Mouse (Mus musculus): Measurements from ENCODE around the gene Ptrh1.

Gene Ptrh1

DNA sequence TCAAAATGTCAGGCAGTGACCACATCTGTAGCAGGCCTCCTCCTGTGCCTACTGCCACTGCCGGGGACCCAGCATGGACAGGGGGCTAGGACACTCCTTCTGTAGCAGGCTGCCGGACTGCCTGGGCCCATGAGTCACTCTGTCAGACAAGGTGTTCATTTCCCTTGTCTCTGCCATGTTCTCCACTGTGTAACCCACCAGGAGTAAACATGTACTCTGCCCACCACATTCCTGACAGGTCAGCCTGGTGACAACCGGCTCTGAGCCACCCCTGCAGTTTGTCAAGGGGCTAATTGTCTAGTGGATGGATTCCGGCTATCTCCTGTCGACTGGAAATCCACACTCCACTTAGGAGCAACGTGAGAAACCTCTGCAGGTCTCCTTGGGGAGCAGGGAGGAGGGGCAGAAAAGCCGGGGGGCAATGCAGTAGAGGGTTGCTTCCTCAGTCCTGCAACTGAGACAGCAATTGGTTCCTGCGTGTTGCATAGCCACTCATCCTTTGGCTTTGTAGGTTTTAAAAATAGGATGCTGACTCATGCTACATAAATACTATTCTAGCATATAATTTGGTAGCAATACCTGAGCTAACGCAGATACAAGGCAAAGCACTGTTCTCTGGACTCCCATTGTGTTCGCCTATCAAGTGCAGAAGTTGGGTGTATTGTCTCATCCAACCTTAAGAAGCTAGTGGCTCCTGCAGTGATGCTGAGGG, 22.8 kb downstream of the Ptrh1 start:
- no peak for DNase-seq

DNA sequence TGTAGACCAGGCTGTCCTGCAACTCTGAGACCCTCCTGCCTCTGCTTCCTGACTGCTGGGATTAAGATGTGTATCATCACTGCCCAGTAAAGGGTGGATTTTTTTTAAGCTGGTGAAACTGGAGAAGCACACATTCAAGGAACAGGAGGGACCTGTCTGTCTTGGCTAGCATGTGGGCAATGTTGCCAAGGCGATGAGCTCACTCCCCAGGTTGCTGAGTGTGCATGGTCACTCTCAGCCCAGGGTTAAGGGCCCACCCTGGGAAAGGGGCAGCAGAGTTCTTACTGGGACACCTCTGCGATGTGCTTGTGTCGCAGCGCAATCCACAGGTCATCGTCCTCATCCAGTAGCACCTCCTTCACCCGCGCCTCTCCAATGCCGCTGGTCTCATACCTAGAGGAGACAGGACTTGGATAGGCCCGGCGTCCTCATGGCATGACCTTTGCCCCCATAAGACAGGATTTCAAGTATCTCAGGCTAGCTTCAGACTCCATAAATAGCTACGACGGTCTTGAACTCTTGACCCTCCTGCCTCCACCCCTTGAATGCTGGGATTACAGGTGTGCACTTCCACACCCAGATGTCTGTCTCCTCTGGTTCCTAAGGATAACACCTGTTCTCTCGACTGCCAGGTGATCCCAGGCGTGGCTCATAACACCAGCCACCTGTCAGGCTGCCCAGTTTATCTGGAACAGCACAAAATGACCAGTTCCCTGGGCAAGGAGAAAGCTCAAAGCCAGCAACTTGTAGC, 33.4 kb downstream of the Ptrh1 start:
- no peak for DNase-seq

DNA sequence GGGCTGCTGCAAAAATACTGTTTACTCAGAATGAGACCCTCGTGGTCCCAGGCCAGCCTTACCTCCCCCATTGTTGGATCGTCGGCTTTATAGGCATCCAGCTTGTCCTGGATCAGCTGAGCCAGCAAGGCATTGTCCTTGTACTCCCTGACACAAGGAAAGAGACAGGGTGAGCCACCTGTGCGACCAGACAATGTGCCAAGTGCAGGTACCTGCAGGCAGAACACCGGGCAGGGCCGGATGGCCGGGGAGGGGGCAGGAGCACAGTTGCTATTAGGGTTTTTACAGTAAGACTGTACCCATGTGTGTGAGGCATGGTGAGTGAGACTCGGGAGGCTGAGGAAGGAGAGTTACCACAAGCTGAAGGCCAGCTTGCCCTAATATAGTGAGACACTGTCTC, 36.4 kb downstream of the Ptrh1 start:
- DNase-seq = peak; percentile 80

DNA sequence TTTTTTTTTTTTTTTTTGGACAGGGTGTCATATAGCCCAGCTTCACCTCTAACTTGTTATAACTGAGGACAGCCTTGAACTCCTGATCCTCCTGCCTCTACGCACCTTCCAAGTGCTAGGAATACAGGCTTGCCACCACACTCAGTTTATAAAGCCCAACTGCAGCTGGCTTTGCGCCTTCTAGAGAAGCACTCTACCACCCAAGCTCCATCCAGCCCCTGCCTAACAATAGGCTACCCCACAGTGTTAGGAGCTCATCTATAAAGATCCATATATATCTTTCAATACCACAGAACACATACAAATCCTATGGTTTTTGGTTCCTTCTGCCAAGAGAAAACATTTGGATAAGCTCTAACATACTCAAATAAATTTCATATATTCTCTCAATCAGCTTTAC, 40.9 kb downstream of the Ptrh1 start:
- no peak for DNase-seq

DNA sequence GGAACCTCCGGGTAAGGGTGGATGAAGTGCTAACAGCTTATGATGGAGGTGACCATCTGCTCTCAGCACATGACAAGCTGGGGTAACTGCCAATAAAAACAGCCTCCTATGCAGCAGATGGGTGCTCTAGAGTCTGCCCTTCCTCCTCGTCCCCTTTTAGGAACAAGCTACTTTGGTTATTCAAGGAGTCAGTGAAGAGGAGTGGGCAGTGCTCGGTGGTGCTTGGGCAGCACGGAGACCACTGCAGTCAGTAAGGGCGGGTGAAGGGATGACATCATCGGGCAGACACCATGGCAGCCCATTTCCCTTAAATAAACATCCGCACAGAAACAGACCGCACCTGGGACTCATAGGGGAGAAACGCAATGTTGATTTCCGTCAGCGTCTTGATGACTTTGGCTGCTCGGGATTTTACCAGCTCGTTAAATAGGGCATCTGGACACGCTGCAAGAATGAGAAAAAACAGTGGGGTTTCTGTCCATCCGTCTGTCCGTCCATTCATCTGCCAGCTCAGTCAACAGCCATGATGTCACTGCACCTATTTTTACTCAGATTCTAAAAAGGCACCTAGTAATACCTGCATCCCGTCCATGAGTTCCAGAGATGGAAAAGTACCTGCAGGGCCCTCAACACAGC, 41.5 kb downstream of the Ptrh1 start:
- DNase-seq = peak; percentile 97

DNA sequence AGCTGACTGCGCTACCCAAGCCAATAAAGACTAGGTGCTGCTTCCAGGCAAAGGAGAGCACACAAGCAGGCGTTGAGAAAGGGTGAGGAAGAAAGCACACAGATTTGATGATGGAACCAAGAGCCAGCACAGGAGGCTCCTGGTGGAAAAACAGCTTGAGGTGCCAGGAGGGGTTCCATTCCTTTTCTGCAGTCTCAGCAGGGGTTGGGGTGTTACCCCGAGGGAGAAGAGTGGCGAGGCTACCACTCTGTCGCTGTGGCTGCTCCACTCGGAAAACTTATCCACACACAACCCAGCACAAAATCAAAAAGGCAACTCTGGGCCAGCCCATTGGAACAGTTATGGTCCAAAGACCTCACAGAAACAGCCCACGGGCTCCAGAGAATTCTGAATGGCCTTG, 42.0 kb downstream of the Ptrh1 start:
- no peak for DNase-seq

DNA sequence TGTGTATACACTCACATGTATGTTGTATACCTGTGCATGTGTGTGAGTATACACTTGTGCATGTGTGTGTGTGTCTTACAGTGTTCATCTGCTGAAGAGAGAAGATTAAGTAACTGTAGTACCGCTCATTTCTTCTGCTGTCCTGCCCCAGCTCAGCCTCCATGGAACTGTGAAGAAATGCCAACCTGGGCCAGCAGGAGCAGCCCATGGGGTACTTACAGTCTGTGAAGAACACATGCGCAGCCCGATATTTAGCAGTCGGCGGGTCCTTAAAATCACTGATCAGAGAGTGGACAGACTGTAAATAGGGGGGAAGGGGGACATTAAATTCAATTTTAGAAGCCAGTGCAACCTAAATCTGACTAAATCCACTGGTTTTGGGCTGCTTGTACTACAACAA, 42.6 kb downstream of the Ptrh1 start:
- DNase-seq = no peak

DNA sequence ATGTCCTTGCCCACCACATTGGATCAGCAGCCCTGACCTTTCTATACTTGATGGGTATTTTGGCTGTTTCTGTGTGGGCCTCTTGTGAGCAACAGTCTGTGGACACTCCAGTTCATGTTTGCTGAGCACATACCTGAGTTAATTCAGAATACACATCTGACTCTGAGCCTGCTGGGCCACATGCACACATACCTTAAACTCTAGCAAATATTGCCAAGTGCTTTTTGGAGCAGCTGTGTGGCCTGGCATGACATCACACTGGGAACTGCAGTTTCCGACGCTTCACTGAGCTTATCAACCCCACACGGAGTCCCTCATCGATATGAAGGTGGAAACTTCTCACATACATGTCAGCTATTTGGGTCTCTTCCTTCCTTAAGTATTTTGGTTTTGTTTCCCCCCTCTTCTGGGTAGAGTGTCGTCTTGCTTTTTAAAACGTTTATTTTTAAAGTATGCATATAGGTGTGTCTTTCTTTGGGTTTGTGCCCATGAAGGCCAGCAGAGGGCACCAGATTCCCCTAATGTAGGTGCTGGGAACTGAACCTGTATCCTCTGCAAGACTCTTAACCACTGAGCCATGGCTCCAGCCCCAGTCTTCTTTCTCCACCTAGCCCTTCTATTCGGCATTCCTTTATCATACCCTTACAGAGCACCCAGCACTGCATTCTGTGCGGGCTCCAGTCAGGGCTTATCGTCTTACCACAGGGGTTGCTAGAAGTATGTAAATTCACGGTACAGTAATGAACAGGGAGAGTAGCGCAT, 45.6 kb downstream of the Ptrh1 start:
- DNase-seq = peak; percentile 74

DNA sequence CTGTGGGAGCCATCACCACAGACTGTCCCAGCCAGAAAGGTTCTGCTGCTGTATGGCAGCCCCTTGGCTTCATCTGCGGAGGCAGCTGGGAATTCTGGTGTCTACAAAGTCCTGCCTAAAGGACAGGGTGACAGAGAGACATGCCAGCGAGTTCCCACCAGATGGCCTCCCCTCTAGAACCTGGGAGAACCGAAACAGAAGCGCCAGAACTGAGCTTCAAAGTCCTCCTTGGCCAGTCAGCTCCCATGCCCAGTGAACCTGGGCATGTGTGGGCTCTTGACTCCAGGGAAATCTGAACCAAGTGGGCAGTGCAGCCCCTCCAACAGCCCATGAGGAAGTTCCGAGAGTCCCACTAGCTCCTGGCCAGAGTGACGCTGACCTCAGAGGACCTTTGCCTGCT, 47.1 kb downstream of the Ptrh1 start:
- DNase-seq = peak; percentile 69

DNA sequence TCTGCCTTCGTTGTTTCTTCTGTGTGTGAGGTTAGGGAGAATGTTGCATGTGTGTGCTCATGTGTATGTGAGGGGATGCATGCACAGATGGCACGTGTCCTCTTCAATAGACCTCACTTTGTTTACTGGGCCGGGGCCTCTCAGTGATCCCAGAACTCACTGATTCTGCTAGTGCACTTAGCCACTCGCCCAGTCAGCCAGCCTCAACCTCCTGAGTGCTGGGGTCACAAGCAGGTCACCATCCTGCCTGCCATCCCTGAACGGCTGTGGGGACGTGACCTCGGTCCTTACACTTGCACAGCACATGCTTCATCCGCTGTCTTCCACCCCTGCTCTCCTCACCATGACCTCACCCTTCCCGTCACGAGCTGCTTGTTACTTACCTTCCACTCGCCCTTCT, 47.6 kb downstream of the Ptrh1 start:
- DNase-seq = no peak

DNA sequence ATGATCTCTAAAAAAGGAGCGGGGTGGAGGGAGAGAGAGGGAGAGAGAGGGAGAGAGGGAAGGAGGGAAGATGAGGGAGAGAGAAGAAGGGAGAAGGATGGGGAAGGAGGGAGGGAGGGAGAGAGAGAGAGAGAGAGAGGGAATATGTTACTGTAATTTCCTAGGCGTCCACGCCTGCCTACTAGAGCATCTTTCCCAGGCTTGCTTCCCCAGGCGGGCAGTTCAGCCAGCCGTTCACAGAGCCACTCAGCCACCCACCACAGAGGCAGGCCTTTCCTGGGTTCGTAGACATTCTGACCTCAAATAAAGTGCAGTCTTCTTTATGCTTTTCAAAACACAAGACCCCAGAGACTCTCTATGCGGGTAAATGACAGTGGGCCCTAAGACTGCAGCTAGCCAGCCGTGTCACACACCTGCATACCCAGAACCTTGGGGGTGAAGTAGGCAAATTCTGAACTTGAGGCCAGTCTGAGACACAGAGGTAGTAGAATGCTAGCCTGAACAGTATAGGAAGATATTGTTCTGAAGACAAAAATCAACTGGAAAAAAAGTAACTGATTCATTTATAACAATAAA, 48.1 kb downstream of the Ptrh1 start:
- DNase-seq = no peak

DNA sequence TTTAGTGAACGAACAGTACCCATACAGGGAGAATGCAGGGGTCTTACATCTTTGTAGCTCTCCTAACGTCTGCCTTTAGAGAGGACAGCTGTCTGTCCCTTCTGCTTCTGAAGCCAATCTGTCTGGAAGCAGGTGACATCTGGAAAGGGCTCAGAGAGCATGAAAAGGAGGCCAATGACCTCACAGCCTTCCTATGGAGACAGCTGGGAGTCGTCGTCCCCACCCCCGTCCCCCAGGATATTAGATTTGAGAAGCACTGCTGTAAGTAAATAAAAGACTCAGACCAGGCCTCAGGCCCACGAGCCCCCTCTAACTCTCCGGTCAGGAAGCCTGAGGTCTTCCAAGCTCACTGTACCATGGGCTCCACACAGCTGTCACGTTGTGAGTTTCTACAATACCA, 48.6 kb downstream of the Ptrh1 start:
- no peak for DNase-seq

DNA sequence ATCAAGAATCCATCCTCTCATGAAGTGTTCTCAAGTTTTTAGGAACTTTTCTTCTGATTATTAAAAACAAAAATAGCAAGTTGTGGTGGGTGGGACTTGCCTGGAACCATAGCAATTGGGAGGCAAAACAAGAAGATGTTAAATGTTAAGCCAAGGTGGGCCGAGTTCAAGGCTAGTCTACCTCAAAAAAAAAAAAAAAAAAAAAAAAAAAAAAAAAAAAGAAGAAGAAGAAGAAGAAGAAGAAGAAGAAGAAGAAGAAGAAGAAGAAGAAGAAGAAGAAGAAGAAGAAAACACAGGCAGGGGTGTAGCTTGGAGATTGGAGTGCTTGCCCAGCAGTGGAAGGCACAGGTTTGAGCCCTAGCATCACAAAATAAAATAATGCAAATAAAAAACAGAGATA, 49.2 kb downstream of the Ptrh1 start:
- no peak for DNase-seq

DNA sequence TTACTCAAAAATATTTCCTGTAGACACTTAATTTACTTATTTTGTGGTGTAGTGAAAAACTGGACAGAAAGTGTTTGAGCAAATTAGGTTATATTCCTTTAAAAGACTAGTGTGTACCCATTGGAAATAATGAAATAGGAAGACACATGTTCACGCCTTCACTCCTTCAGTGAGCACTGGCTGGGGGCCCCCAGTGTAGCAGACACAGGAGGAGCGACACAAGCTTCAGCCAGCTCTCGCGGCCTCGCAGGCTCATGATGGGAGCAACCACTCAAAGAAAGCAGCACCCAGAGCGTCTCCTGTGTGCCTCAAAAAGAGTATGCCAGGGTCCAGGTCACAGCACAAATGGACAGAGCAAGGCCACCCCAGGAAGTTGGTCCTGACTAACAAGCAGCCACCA, 50.2 kb downstream of the Ptrh1 start:
- no peak for DNase-seq
